Mouse (Mus musculus) liver, embryonic 14.5 days (tissue): ENCODE results near the gene Noxa1. TPM values are rescaled to one million over a fixed set of nuclear protein-coding genes. Genes with fewer than 3 reads are reported as not detected.

ENCODE experiments used
- ATAC-seq: fragments of 200-750 bp; cut with Nextera tagmentation; 2 replicates; pipeline ENCODE4 v1.8.0; 2017; ENCODE audit warnings: moderate number of reproducible peaks, mild to moderate bottlenecking, moderate library complexity; ENCODE audit not compliant: insufficient read depth
- DNase-seq, 3 experiments: peaks; one replicate each; pipeline ENCODE4 v3.0.0-alpha.2; 2012 to 2013; ENCODE audit warnings: low read depth in 3 of 3, low spot score in 3 of 3
- H3K27ac ChIP-seq: fragments of 300-500 bp; sonication (generic); 2 replicates; pipeline ENCODE4 v1.5.1; 2014; ENCODE audit warnings: moderate library complexity, mild to moderate bottlenecking, control low read depth, inconsistent platforms
- H3K27me3 ChIP-seq: fragments of 300-500 bp; sonication (generic); 2 replicates; pipeline ENCODE4 v1.6.1; 2014; ENCODE audit warnings: mild to moderate bottlenecking, low read length, moderate library complexity; ENCODE audit not compliant: control insufficient read depth, insufficient read depth
- H3K36me3 ChIP-seq: fragments of 300-500 bp; sonication (generic); replicated peaks from 2 replicates; pipeline ENCODE4 v1.6.1; 2014; ENCODE audit warnings: low read depth; ENCODE audit not compliant: control insufficient read depth, insufficient read depth
- H3K4me1 ChIP-seq, 2 experiments: fragments of 200-500 bp in 1 of 2; fragments of 300-500 bp in 1 of 2; sonication (generic) in 1 of 2; replicated peaks; 2 replicates each; pipeline ENCODE4 v1.6.1; 2012 to 2014; ENCODE audit warnings: antibody characterized with exemption in 1 of 2, inconsistent platforms in 1 of 2, low read length in 1 of 2; ENCODE audit not compliant: control insufficient read depth in 2 of 2, insufficient read depth in 2 of 2
- H3K4me2 ChIP-seq: fragments of 300-500 bp; sonication (generic); 2 replicates; pipeline ENCODE4 v1.6.1; 2014; ENCODE audit warnings: low read depth, mild to moderate bottlenecking, control low read depth, moderate library complexity
- H3K4me3 ChIP-seq, 2 experiments: fragments of 200-500 bp in 1 of 2; fragments of 300-500 bp in 1 of 2; sonication (generic) in 1 of 2; 2 replicates each; pipeline ENCODE4 v1.5.1; 2012 to 2014; ENCODE audit warnings: low read depth in 2 of 2, low read length in 2 of 2, mild to moderate bottlenecking in 2 of 2, control low read depth in 1 of 2, inconsistent platforms in 1 of 2, moderate library complexity in 1 of 2; ENCODE audit not compliant: insufficient read depth in 1 of 2
- H3K9ac ChIP-seq: fragments of 300-500 bp; sonication (generic); replicated peaks from 2 replicates; pipeline ENCODE4 v1.6.1; 2014; ENCODE audit warnings: mild to moderate bottlenecking, control low read depth, moderate library complexity
- H3K9me3 ChIP-seq: fragments of 300-500 bp; sonication (generic); 2 replicates; pipeline ENCODE4 v1.6.1; 2016; ENCODE audit warnings: low read length, mixed read lengths; ENCODE audit not compliant: control insufficient read depth
- CTCF ChIP-seq: IDR thresholded peaks from 2 replicates; pipeline ENCODE4 v1.5.1; 2016; ENCODE audit warnings: antibody characterized with exemption, low read depth, control low read depth
- EP300 ChIP-seq: IDR thresholded peaks from 2 replicates; pipeline ENCODE4 v1.6.1; 2016; ENCODE audit warnings: antibody characterized with exemption, low read depth
- WGBS: fragments of 180-500 bp; shearing (Covaris S2); extraction: QIAGEN DNeasy Blood & Tissue Kit; methylation state at CpG from one replicate; pipeline ENCODE4 v1.1.7; 2014; ENCODE audit not compliant: insufficient replicate concordance; 5-methylcytosine and 5-hydroxymethylcytosine counted together
- microRNA-seq: library from miRNA; unstranded; fragments of <30 nt; microRNA quantifications from one replicate; pipeline ENCODE4, GENCODE M21; 2016
- polyA plus RNA-seq, 2 experiments: library from polyadenylated mRNA; depleted of rRNA in 1 of 2; stranded (reverse) in 1 of 2; unstranded in 1 of 2; fragments of >200 nt; fragmentation: Nextera tagmentation in 1 of 2; extraction: Ambion mirVana in 1 of 2; gene quantifications; 2 replicates each; pipeline versions ENCODE4 v1.2.1 to v1.2.3; 2012 to 2014

Gene Noxa1
- polyA plus RNA-seq, 2 experiments = 1.1 to 1.8 TPM

GRCm38 (mm10) chr2:25054221-25055067 lies 40.5 kb downstream of the Noxa1 start, which contains the start of gene Nsmf:
Gene Nsmf, plus strand, starts transcription at chr2:25054355.
- Histone ChIP-seq H3K4me1 (peaks cover 0 to 3% of the 10 kb centered on the region in 2 experiments; a peak in 2 of 4 replicates), H3K9ac (peak within 1 kb of the TSS; percentile 59), H3K27me3 (no peaks in the 10 kb centered on the region), H3K36me3 (no peaks in the 10 kb centered on the region), H3K9me3 (no peaks in the 10 kb centered on the region), H3K27ac (no peak within 1 kb of the TSS), H3K4me3 (peak within 1 kb of the TSS; percentile 62 to 71), H3K4me2 (peak within 1 kb of the TSS; percentile 70)
- WGBS = 7% methylated on average over 47 of the region's 47 CpGs
- ATAC-seq (peak; percentile 79), DNase-seq (peak; percentile 55 to 64 (median 63))
- TF ChIP-seq EP300 (no peak), CTCF (peak; percentile 29; the same call in 1 of the 2 replicates)

- no peak for ATAC-seq
- no peak overlapping the region for H3K27ac ChIP-seq
- H3K36me3 ChIP-seq = no peaks in the 10 kb centered on the region
Measured at GRCm38 (mm10) chr2:25053101-25053500, 41.8 kb downstream of the Noxa1 start.

GRCm38 (mm10) chr2:25051450-25051849 lies 43.5 kb downstream of the Noxa1 start:
- WGBS = 73% methylated on average over 8 of the region's 8 CpGs
- no peak overlapping the region for H3K4me2 ChIP-seq
- peaks cover 0 to 3% of the 10 kb centered on the region in 2 experiments; a peak in 2 of 4 replicates for H3K4me1 ChIP-seq
- H3K27me3 ChIP-seq = no peaks in the 10 kb centered on the region
- H3K4me3 ChIP-seq = no peak overlapping the region
- DNase-seq (no peak), ATAC-seq (no peak)
- no peaks in the 10 kb centered on the region for H3K9me3 ChIP-seq
- H3K27ac ChIP-seq = no peak overlapping the region
- TF ChIP-seq CTCF (no peak), EP300 (no peak)
- no peaks in the 10 kb centered on the region for H3K36me3 ChIP-seq
- H3K9ac ChIP-seq = no peak overlapping the region

More at GRCm38 (mm10) chr2:25053101-25053500, 41.8 kb downstream of the Noxa1 start:
- TF ChIP-seq CTCF = no peak
- no peak for TF ChIP-seq EP300
- Histone ChIP-seq H3K4me1 (peaks cover 0 to 3% of the 10 kb centered on the region in 2 experiments; a peak in 2 of 4 replicates), H3K9me3 (no peaks in the 10 kb centered on the region), H3K4me3 (no peak overlapping the region), H3K27me3 (no peaks in the 10 kb centered on the region), H3K9ac (no peak overlapping the region), H3K4me2 (no peak overlapping the region)
- no peak for DNase-seq
- WGBS = 84% methylated on average over 6 of the region's 6 CpGs

- TF ChIP-seq CTCF = no peak
- Histone ChIP-seq H3K9me3 (no peaks in the 10 kb centered on the region), H3K36me3 (no peaks in the 10 kb centered on the region), H3K9ac (no peak overlapping the region), H3K4me3 (no peak overlapping the region), H3K27ac (no peak overlapping the region), H3K27me3 (no peaks in the 10 kb centered on the region), H3K4me2 (no peak overlapping the region), H3K4me1 (peaks cover 0 to 3% of the 10 kb centered on the region in 2 experiments; a peak in 2 of 4 replicates)
- 81% methylated on average over 7 of the region's 7 CpGs for WGBS
- no peak for DNase-seq
- ATAC-seq = no peak
Measured at GRCm38 (mm10) chr2:25050921-25051320, 44.0 kb downstream of the Noxa1 start.

GRCm38 (mm10) chr2:25040089-25040488 lies 54.9 kb downstream of the Noxa1 start:
- WGBS = 70% methylated on average over 5 of the region's 5 CpGs
- Histone ChIP-seq H3K27ac (no peak overlapping the region), H3K36me3 (no peaks in the 10 kb centered on the region; the same call in 1 of the 2 replicates), H3K4me2 (no peak overlapping the region), H3K27me3 (no peaks in the 10 kb centered on the region), H3K9me3 (no peaks in the 10 kb centered on the region), H3K4me1 (no peaks in the 10 kb centered on the region), H3K4me3 (no peak overlapping the region), H3K9ac (no peak overlapping the region)
- DNase-seq (no peak), ATAC-seq (no peak)
- TF ChIP-seq CTCF (no peak), EP300 (no peak)

Small RNA genes lying within 50 kb of the gene (microRNA-seq; reads per million reads assigned to microRNA genes)
- not detected for gene Gm24328
- gene Mir7664 = not detected

Other genes starting within 250 kb of the Noxa1 start
- gene Ehmt1, start 175.5 kb downstream of the Noxa1 start, polyA plus RNA-seq (2012; rRNA removed) = 14.1 and 15.1 TPM in 2 replicates
- 10.6 and 12.0 TPM in 2 replicates for gene Ehmt1, start 175.5 kb downstream of the Noxa1 start, polyA plus RNA-seq (2014; fragmentation: Nextera tagmentation; extraction: Ambion mirVana)
- 20.8 and 29.1 TPM in 2 replicates for gene Arrdc1, start 159.9 kb downstream of the Noxa1 start, polyA plus RNA-seq (2012; rRNA removed)
- 10.9 and 14.7 TPM in 2 replicates for gene Arrdc1, start 159.9 kb downstream of the Noxa1 start, polyA plus RNA-seq (2014; fragmentation: Nextera tagmentation; extraction: Ambion mirVana)
- 10.0 and 16.4 TPM in 2 replicates for gene Zmynd19, start 145.4 kb downstream of the Noxa1 start, polyA plus RNA-seq (2012; rRNA removed)
- gene Zmynd19, start 145.4 kb downstream of the Noxa1 start, polyA plus RNA-seq (2014; fragmentation: Nextera tagmentation; extraction: Ambion mirVana) = 10.6 and 12.1 TPM in 2 replicates
- gene Dph7, start 132.7 kb downstream of the Noxa1 start, polyA plus RNA-seq (2012; rRNA removed) = 8.1 and 9.0 TPM in 2 replicates
- gene Dph7, start 132.7 kb downstream of the Noxa1 start, polyA plus RNA-seq (2014; fragmentation: Nextera tagmentation; extraction: Ambion mirVana) = 8.7 and 9.9 TPM in 2 replicates
- gene Mrpl41, start 120.1 kb downstream of the Noxa1 start, polyA plus RNA-seq (2012; rRNA removed) = 31.9 and 48.1 TPM in 2 replicates
- gene Mrpl41, start 120.1 kb downstream of the Noxa1 start, polyA plus RNA-seq (2014; fragmentation: Nextera tagmentation; extraction: Ambion mirVana) = 93.6 and 102 TPM in 2 replicates
- gene Pnpla7, start 119.1 kb downstream of the Noxa1 start, polyA plus RNA-seq (2012; rRNA removed) = 9.4 and 9.6 TPM in 2 replicates
- gene Pnpla7, start 119.1 kb downstream of the Noxa1 start, polyA plus RNA-seq (2014; fragmentation: Nextera tagmentation; extraction: Ambion mirVana) = 11.0 and 11.3 TPM in 2 replicates
- gene Nsmf, start 40.8 kb downstream of the Noxa1 start, polyA plus RNA-seq (2012; rRNA removed) = 10.3 and 11.0 TPM in 2 replicates
- gene Nsmf, start 40.8 kb downstream of the Noxa1 start, polyA plus RNA-seq (2014; fragmentation: Nextera tagmentation; extraction: Ambion mirVana) = 3.3 and 6.3 TPM in 2 replicates
- gene Entpd8, start 14.8 kb downstream of the Noxa1 start, polyA plus RNA-seq (2012; rRNA removed) = 4.9 and 5.3 TPM in 2 replicates
- 2.3 and 3.6 TPM in 2 replicates for gene Entpd8, start 14.8 kb downstream of the Noxa1 start, polyA plus RNA-seq (2014; fragmentation: Nextera tagmentation; extraction: Ambion mirVana)
- gene Nrarp, start 85.6 kb upstream of the Noxa1 start, polyA plus RNA-seq (2012; rRNA removed) = 3.7 and 3.9 TPM in 2 replicates
- gene Nrarp, start 85.6 kb upstream of the Noxa1 start, polyA plus RNA-seq (2014; fragmentation: Nextera tagmentation; extraction: Ambion mirVana) = 1.8 and 1.9 TPM in 2 replicates
- gene Tor4a, start 101.7 kb upstream of the Noxa1 start, polyA plus RNA-seq (2012; rRNA removed) = 3.7 and 4.1 TPM in 2 replicates
- 4.9 and 5.7 TPM in 2 replicates for gene Tor4a, start 101.7 kb upstream of the Noxa1 start, polyA plus RNA-seq (2014; fragmentation: Nextera tagmentation; extraction: Ambion mirVana)
- 18.7 and 21.3 TPM in 2 replicates for gene Nelfb, start 116.3 kb upstream of the Noxa1 start, polyA plus RNA-seq (2012; rRNA removed)
- gene Nelfb, start 116.3 kb upstream of the Noxa1 start, polyA plus RNA-seq (2014; fragmentation: Nextera tagmentation; extraction: Ambion mirVana) = 23.7 and 27.3 TPM in 2 replicates
- gene Stpg3, start 119.5 kb upstream of the Noxa1 start, polyA plus RNA-seq (2012; rRNA removed) = not detected in 2 replicates
- gene Stpg3, start 119.5 kb upstream of the Noxa1 start, polyA plus RNA-seq (2014; fragmentation: Nextera tagmentation; extraction: Ambion mirVana) = not detected in 2 replicates
- 0.04 TPM in 1 of 2 replicates, not detected in the other for gene Fam166a, start 123.6 kb upstream of the Noxa1 start, polyA plus RNA-seq (2012; rRNA removed)
- 0.96 TPM in 1 of 2 replicates, not detected in the other for gene Fam166a, start 123.6 kb upstream of the Noxa1 start, polyA plus RNA-seq (2014; fragmentation: Nextera tagmentation; extraction: Ambion mirVana)
- gene Tubb4b, start 129.6 kb upstream of the Noxa1 start, polyA plus RNA-seq (2012; rRNA removed) = 571 and 676 TPM in 2 replicates
- gene Tubb4b, start 129.6 kb upstream of the Noxa1 start, polyA plus RNA-seq (2014; fragmentation: Nextera tagmentation; extraction: Ambion mirVana) = 561 and 604 TPM in 2 replicates
- 0.01 and 0.05 TPM in 2 replicates for gene Slc34a3, start 139.2 kb upstream of the Noxa1 start, polyA plus RNA-seq (2012; rRNA removed)
- not detected in 2 replicates for gene Slc34a3, start 139.2 kb upstream of the Noxa1 start, polyA plus RNA-seq (2014; fragmentation: Nextera tagmentation; extraction: Ambion mirVana)
- gene Rnf224, start 141.6 kb upstream of the Noxa1 start, polyA plus RNA-seq (2012; rRNA removed) = not detected in 2 replicates
- not detected in 2 replicates for gene Rnf224, start 141.6 kb upstream of the Noxa1 start, polyA plus RNA-seq (2014; fragmentation: Nextera tagmentation; extraction: Ambion mirVana)
- 0.93 and 1.3 TPM in 2 replicates for gene Rnf208, start 147.1 kb upstream of the Noxa1 start, polyA plus RNA-seq (2012; rRNA removed)
- gene Rnf208, start 147.1 kb upstream of the Noxa1 start, polyA plus RNA-seq (2014; fragmentation: Nextera tagmentation; extraction: Ambion mirVana) = 0.09 and 0.16 TPM in 2 replicates
- not detected in 2 replicates for gene Cysrt1, start 147.3 kb upstream of the Noxa1 start, polyA plus RNA-seq (2012; rRNA removed)
- gene Cysrt1, start 147.3 kb upstream of the Noxa1 start, polyA plus RNA-seq (2014; fragmentation: Nextera tagmentation; extraction: Ambion mirVana) = not detected in 2 replicates
- 5.4 and 5.6 TPM in 2 replicates for gene AL732309.1, start 151.7 kb upstream of the Noxa1 start, polyA plus RNA-seq (2012; rRNA removed)
- gene AL732309.1, start 151.7 kb upstream of the Noxa1 start, polyA plus RNA-seq (2014; fragmentation: Nextera tagmentation; extraction: Ambion mirVana) = 1.4 and 1.9 TPM in 2 replicates
- gene Tmem203, start 160.3 kb upstream of the Noxa1 start, polyA plus RNA-seq (2012; rRNA removed) = 8.8 and 12.4 TPM in 2 replicates
- gene Tmem203, start 160.3 kb upstream of the Noxa1 start, polyA plus RNA-seq (2014; fragmentation: Nextera tagmentation; extraction: Ambion mirVana) = 8.8 and 9.4 TPM in 2 replicates
- gene Tprn, start 167.5 kb upstream of the Noxa1 start, polyA plus RNA-seq (2012; rRNA removed) = 1.6 and 2.6 TPM in 2 replicates
- gene Tprn, start 167.5 kb upstream of the Noxa1 start, polyA plus RNA-seq (2014; fragmentation: Nextera tagmentation; extraction: Ambion mirVana) = 2.4 and 3.2 TPM in 2 replicates
- gene Ssna1, start 177.3 kb upstream of the Noxa1 start, polyA plus RNA-seq (2012; rRNA removed) = 65.8 and 76.0 TPM in 2 replicates
- 145 and 155 TPM in 2 replicates for gene Ssna1, start 177.3 kb upstream of the Noxa1 start, polyA plus RNA-seq (2014; fragmentation: Nextera tagmentation; extraction: Ambion mirVana)
- gene Anapc2, start 177.3 kb upstream of the Noxa1 start, polyA plus RNA-seq (2012; rRNA removed) = 20.5 and 23.8 TPM in 2 replicates
- gene Anapc2, start 177.3 kb upstream of the Noxa1 start, polyA plus RNA-seq (2014; fragmentation: Nextera tagmentation; extraction: Ambion mirVana) = 30.2 TPM in 2 replicates
- gene Tmem210, start 193.0 kb upstream of the Noxa1 start, polyA plus RNA-seq (2012; rRNA removed) = not detected in 2 replicates
- not detected in 2 replicates for gene Tmem210, start 193.0 kb upstream of the Noxa1 start, polyA plus RNA-seq (2014; fragmentation: Nextera tagmentation; extraction: Ambion mirVana)
- not detected in 2 replicates for gene Lrrc26, start 194.8 kb upstream of the Noxa1 start, polyA plus RNA-seq (2012; rRNA removed)
- gene Lrrc26, start 194.8 kb upstream of the Noxa1 start, polyA plus RNA-seq (2014; fragmentation: Nextera tagmentation; extraction: Ambion mirVana) = not detected in 2 replicates
- gene Grin1, start 224.0 kb upstream of the Noxa1 start, polyA plus RNA-seq (2012; rRNA removed) = 0.02 and 0.05 TPM in 2 replicates
- 0.06 and 0.14 TPM in 2 replicates for gene Grin1, start 224.0 kb upstream of the Noxa1 start, polyA plus RNA-seq (2014; fragmentation: Nextera tagmentation; extraction: Ambion mirVana)
- 5.3 and 6.6 TPM in 2 replicates for gene Man1b1, start 237.2 kb upstream of the Noxa1 start, polyA plus RNA-seq (2012; rRNA removed)
- 25.4 and 28.2 TPM in 2 replicates for gene Man1b1, start 237.2 kb upstream of the Noxa1 start, polyA plus RNA-seq (2014; fragmentation: Nextera tagmentation; extraction: Ambion mirVana)